Mouse (Mus musculus): ENCODE measurements at regions not wholly inside any gene's neighbourhood (a gene's known extent, or its start where the extent isn't known, plus 50 kb on each side); places are given as distances from the start of the nearest gene placed in this dataset.

GRCm38 (mm10) chr1:119124063-119124462 is 70.6 kb upstream of the Gli2 start:
- DNase-seq (ENCODE audit: low spot score in 2 of 2): no peak

GRCm38 (mm10) chr1:119123402-119123801 is 70.0 kb upstream of the Gli2 start:
- DNase-seq (ENCODE audit: low spot score in 2 of 2): no peak

DNA sequence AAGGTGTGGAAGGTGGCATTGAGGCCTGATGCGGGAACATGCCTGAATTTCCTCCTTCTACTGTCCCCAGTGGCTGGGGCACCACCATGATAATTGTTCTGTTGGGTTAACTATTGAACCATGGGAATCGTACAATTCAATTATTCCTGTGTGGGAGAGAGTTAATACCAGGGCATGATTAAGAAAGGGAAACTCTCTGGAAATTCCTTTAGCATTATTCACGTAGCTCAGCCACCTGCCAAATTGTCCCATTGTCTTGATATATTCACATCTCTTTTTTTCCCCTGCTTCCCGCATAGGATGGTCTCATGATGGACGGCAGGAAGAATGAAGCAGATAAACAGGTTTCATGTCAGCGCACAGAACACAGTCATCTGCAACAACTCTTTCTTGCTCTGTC is 69.6 kb upstream of the Gli2 start:
- DNase-seq (ENCODE audit: low spot score in 2 of 2): no peak

DNA sequence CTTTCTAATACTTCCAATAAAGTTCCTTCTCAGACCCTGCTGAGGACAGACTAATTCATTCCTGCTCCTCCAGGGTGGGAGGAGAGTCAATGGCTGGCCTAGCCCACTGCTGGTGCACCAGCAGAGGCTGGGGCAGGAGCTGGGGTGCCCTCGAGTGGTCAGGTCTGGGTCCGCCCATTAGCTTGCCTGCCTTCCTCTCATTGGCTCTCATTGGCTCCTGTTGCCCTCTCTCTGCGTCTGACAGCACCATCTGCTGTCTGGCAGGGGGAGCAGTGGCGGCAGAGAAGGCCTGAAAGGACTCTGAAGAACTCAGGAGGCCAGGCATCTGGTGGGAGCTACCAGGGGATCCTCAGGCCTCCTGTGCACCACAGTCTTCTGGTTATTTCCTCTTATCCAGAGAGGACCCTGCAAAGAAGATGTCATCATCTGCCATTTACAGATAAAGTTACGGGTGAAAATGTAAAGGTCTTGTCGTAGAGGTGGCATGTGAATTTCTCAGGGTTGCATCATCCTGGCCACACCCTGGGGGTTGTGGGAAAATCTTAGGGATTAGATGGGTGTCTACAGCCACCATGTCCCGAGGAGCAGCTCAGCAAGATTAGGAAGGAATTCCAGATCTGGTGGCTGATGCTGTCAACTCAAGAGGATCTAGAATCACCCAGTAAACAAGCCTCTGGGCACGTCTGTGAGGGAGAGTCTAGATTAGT is 66.6 kb upstream of the Gli2 start:
- DNase-seq (ENCODE audit: low spot score in 2 of 2): peak in 1 of 2 experiments; percentile 13

DNA sequence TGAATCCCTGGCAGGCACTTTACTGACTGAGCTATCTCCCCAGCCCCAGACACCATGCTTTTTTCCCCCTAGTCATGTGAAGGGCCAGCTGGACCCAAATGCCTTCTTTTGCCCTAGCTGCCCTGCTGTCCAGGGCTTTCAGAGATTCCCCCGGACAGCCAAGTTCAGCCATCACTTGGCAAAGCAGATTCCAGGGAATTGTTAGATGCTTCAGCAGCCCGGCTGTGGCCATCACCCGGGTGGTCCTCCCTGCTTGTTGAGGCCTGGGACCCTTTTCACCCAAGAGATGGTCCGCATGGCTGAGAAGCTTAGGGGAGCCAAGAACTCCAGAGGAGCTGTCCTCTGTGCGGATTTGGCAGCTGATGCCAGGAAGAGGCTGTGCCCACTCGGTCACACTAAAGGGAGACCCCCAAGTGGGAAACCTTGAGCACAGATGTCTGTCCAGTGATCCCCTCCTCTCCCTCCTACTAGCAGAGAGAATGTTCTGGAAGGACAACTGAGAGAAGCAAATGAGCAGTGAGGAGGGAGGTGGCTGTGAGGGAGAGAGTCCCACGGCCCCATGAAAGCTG is 61.8 kb upstream of the Gli2 start:
- no peak for DNase-seq (ENCODE audit: low spot score in 2 of 2)

DNA sequence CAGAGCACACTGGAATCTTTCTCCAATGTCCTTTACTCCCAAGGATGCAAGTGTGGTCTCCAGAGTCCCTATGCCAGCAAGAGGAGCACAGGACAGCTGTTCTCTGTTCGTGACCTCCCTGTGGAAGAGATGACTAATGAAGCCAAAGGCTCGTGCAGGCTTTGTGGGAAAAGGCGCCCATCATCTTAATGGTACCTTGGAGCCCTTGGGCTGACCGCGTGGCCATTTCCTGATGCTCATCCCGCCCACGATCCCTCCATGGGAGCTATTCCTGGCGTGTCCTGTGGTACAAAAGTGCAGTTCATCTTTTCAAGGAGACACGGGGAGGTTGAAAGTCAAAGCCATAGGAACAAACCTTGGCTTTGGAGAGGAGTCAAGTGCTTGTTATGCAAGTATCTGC is 55.2 kb upstream of the Gli2 start:
- DNase-seq (ENCODE audit: low spot score in 2 of 2): no peak

DNA sequence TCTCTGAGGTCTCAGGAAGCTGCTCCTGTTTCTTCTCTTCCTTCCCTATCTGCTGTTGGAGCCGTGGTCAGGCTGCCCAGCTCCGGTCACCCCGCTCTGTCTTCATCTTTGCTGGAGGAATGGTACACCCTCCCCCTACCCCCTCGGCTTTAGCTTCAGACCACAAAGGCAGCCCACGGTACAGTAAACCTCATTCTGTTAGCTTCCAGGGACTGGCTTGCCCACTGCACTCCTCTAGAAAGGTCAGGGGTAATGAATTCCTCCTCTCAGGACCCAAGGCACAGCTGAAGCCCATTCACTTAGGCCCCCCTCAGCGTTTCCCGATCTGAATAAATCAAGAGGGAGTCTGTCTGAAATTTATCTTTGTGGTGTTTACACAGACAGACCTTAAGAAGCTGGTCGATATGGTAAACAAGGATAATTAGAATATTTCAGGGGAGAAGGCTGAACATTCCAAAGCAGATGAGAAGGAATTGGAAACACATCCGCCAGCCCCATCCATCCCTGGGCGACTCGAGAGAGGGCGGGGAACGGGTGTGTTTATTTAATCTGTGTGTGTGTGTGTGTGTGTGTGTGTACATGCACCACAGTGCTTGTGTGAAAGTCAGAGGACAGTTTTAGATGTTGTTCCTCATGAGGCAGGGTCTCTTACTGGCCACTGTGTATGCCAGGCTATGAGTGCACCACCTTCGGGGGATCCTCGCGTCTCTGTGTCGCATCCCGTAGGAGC is 53.0 kb upstream of the Gli2 start:
- DNase-seq (ENCODE audit: low spot score in 2 of 2): no peak

All from layer of hippocampus, postnatal 14 days (tissue).